Comparison of ENCODE assay signal across 8 mouse cellular contexts in the genomic region with DNA sequence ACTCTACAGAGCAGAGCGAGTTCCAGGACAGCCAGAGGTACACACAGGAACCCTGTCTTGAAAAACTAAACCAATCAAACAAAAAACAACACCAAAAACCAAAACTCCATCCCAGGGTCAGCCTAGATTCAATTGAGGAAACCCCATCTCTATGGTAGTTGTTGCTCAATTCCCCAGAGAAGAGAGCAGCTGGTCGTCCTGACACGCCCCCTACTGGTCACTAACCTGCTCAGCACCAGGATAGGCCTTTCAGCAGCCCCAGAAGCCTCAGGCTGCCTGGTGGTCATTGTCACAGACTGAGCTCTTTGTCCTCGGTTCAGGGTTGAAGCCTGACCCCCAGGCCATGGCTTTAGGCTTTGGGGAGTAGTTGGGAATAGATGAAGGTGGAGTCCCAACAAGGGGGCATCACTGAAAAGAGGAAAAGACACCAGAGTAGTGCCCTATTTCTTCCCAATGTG. TPM values are rescaled to one million over a fixed set of nuclear protein-coding genes. Genes with fewer than 3 reads are reported as not detected.
DNase-seq lines count a peak whose midpoint lies in the region; ATAC-seq and TF ChIP-seq lines count a peak whose summit lies in the region.

A gene (minus strand): TSS at position 408 of the 458 bp plus-strand sequence.

- peak; percentile 68 for DNase-seq in CD4-positive helper T cell, adult 2 months (ENCODE audit: low read depth, low spot score)
- peak; percentile 36 for DNase-seq in T-cell, adult 2 months (ENCODE audit: low spot score)
- peak; percentile 69 to 76 for DNase-seq in kidney, postnatal 36 days
- DNase-seq in lung, embryonic 14.5 days, result peak; percentile 81
- peak; percentile 44 for DNase-seq in yolk sac, embryonic 10.5 days (ENCODE audit: low spot score)

- H3K4me3 ChIP-seq in embryonic facial prominence, embryonic 15.5 days (replicated peaks), result no peak within 1 kb of the TSS
- no peak within 1 kb of the TSS for H3K4me3 ChIP-seq in heart, embryonic 15.5 days
- H3K4me3 ChIP-seq in lung, embryonic 14.5 days (ENCODE audit: low read depth, low read length), result 0 out of 2 replicates have a peak within 1 kb of the TSS, but pooled peaks have one; percentile 5
- no peak within 1 kb of the TSS for H3K4me3 ChIP-seq in neural tube, embryonic 14.5 days (ENCODE audit: low read depth, low read length)

- H3K27ac ChIP-seq in embryonic facial prominence, embryonic 15.5 days (replicated peaks), result peak within 1 kb of the TSS; percentile 56
- peak within 1 kb of the TSS; percentile 36 for H3K27ac ChIP-seq in heart, embryonic 15.5 days
- H3K27ac ChIP-seq in lung, embryonic 14.5 days (ENCODE audit: low read depth), result peak within 1 kb of the TSS; percentile 91
- H3K27ac ChIP-seq in neural tube, embryonic 14.5 days (ENCODE audit: low read depth, low read length), result peak within 1 kb of the TSS; percentile 35; the same call in 1 of the 2 replicates

- no peaks in the 10 kb centered on the region for H3K27me3 ChIP-seq in embryonic facial prominence, embryonic 15.5 days
- H3K27me3 ChIP-seq in heart, embryonic 15.5 days, result no peaks in the 10 kb centered on the region
- no peaks in the 10 kb centered on the region for H3K27me3 ChIP-seq in lung, embryonic 14.5 days (ENCODE audit: insufficient read depth, low read length)
- no peaks in the 10 kb centered on the region; the same call in 1 of the 2 replicates for H3K27me3 ChIP-seq in neural tube, embryonic 14.5 days (ENCODE audit: control insufficient read depth, insufficient read depth, low read length)

- no peak within 1 kb of the TSS for H3K9ac ChIP-seq in embryonic facial prominence, embryonic 15.5 days
- no peak within 1 kb of the TSS for H3K9ac ChIP-seq in heart, embryonic 15.5 days
- no peak within 1 kb of the TSS for H3K9ac ChIP-seq in lung, embryonic 14.5 days
- H3K9ac ChIP-seq in neural tube, embryonic 14.5 days (replicated peaks; ENCODE audit: low read depth, low read length), result no peak within 1 kb of the TSS

- no peaks in the 10 kb centered on the region for H3K36me3 ChIP-seq in embryonic facial prominence, embryonic 15.5 days
- H3K36me3 ChIP-seq in heart, embryonic 15.5 days, result no peaks in the 10 kb centered on the region
- H3K36me3 ChIP-seq in lung, embryonic 14.5 days (ENCODE audit: insufficient read depth), result no peaks in the 10 kb centered on the region
- no peaks in the 10 kb centered on the region for H3K36me3 ChIP-seq in neural tube, embryonic 14.5 days (ENCODE audit: control insufficient read depth, insufficient read depth, low read length)

- TF ChIP-seq CTCF in lung, embryonic 14.5 days (IDR thresholded peaks at IDR 0.05; ENCODE audit: low read depth), result peak; percentile 79

- H3K4me2 ChIP-seq in embryonic facial prominence, embryonic 15.5 days (replicated peaks), result no peak within 1 kb of the TSS
- no peak within 1 kb of the TSS for H3K4me2 ChIP-seq in heart, embryonic 15.5 days
- H3K4me2 ChIP-seq in lung, embryonic 14.5 days, result peak within 1 kb of the TSS; percentile 19; the same call in 1 of the 2 replicates
- H3K4me2 ChIP-seq in neural tube, embryonic 14.5 days (ENCODE audit: low read depth, low read length), result no peak within 1 kb of the TSS

- peaks cover 24% of the 10 kb centered on the region for H3K4me1 ChIP-seq in embryonic facial prominence, embryonic 15.5 days
- peaks cover 16% of the 10 kb centered on the region for H3K4me1 ChIP-seq in heart, embryonic 15.5 days (replicated peaks)
- H3K4me1 ChIP-seq in lung, embryonic 14.5 days (ENCODE audit: insufficient read depth), result peaks cover 9% of the 10 kb centered on the region
- peaks cover 6% of the 10 kb centered on the region; the same call in 1 of the 2 replicates for H3K4me1 ChIP-seq in neural tube, embryonic 14.5 days (ENCODE audit: control insufficient read depth, insufficient read depth, low read length)

- 26% methylated on average over 4 of the region's 4 CpGs for WGBS in embryonic facial prominence, embryonic 15.5 days
- 28% methylated on average over 4 of the region's 4 CpGs for WGBS in heart, embryonic 15.5 days
- WGBS in lung, embryonic 14.5 days, result 28% methylated on average over 4 of the region's 4 CpGs
- 26% methylated on average over 4 of the region's 4 CpGs for WGBS in neural tube, embryonic 14.5 days

- no peak for ATAC-seq in embryonic facial prominence, embryonic 15.5 days (ENCODE audit: insufficient number of reproducible peaks, low FRiP score, low TSS enrichment, low read depth)
- no peak for ATAC-seq in heart, embryonic 15.5 days (replicated peaks; ENCODE audit: insufficient number of reproducible peaks, insufficient read depth, low FRiP score, low read depth)
- ATAC-seq in lung, embryonic 14.5 days (ENCODE audit: insufficient read depth), result no peak
- no peak for ATAC-seq in neural tube, embryonic 14.5 days (ENCODE audit: low read depth)

- H3K9me3 ChIP-seq in embryonic facial prominence, embryonic 15.5 days (replicated peaks), result no peaks in the 10 kb centered on the region
- no peaks in the 10 kb centered on the region for H3K9me3 ChIP-seq in heart, embryonic 15.5 days (replicated peaks)
- no peaks in the 10 kb centered on the region for H3K9me3 ChIP-seq in lung, embryonic 14.5 days (ENCODE audit: low read depth, low read length)
- no peaks in the 10 kb centered on the region for H3K9me3 ChIP-seq in neural tube, embryonic 14.5 days (ENCODE audit: control insufficient read depth, low read length)

RNA-seq across cellular contexts. Expression of the gene that starts here (rescaled TPM):
- polyA plus RNA-seq in embryonic facial prominence, embryonic 15.5 days (2015; fragmentation: Nextera tagmentation; extraction: Ambion mirVana), result 154 and 161 TPM in 2 replicates
- 81.7 and 98.2 TPM in 2 replicates for polyA plus RNA-seq in heart, embryonic 15.5 days (2015; fragmentation: Nextera tagmentation; extraction: Ambion mirVana)
- polyA plus RNA-seq in lung, embryonic 14.5 days (2014; fragmentation: Nextera tagmentation; extraction: Ambion mirVana), result 191 and 206 TPM in 2 replicates
- 171 and 179 TPM in 2 replicates for polyA plus RNA-seq in neural tube, embryonic 14.5 days (2014; fragmentation: Nextera tagmentation; extraction: Ambion mirVana)

Comparison
In these comparisons a context has a peak if more than half of its experiments do, and no peak if none do; other contexts are left out.
1. H3K27ac ChIP-seq: peak in every context shown above with its lines; median percentile 91 in lung, embryonic 14.5 days; 56 in embryonic facial prominence, embryonic 15.5 days; 36 in heart, embryonic 15.5 days; 35 in neural tube, embryonic 14.5 days.